ENCODE assay signal across 10 mouse cellular contexts in genomic region chr9:32010953-32011770, GRCm38 (mm10).
A peak's percentile ranks its signal among the peaks of the same experiment; 100 is the strongest.
DNase-seq lines count a peak whose midpoint lies in the region.
"Had no signal": no experiment of that assay in that cellular context is flagged by ENCODE, and none has a peak within 500 bp of the region (broad histone marks: within the 10 kb centered on the region; RNA-seq: fewer than 3 reads in every experiment).

No protein-coding gene starts in this region.

- H3K4me1 ChIP-seq in forebrain, embryonic 10.5 days, result peaks cover 8% of the 10 kb centered on the region; the same call in 1 of the 2 replicates

- peak; percentile 26 for DNase-seq in heart, postnatal 25 days (ENCODE audit: low spot score)
- DNase-seq in heart, postnatal 10 days, result no peak
- peak; percentile 87 for DNase-seq in adipocyte (ENCODE audit: low spot score)
- DNase-seq in kidney, adult 18-20 months, result peak; percentile 54
- peak; percentile 56 for DNase-seq in lung, postnatal 10 days
- DNase-seq in layer of hippocampus, postnatal 36 days, result no peak
- no peak for DNase-seq in right cerebral cortex, postnatal 4 days
- no peak for DNase-seq in forebrain, embryonic 10.5 days (ENCODE audit: extremely low spot score, low spot score)

- intact Hi-C loops in heart, postnatal 25 days (cut with DNase I), result no loop called here
- intact Hi-C loops in heart, postnatal 10 days (cut with DNase I), result no loop called here

- no peaks in the 10 kb centered on the region for H3K27me3 ChIP-seq in forebrain, embryonic 10.5 days (ENCODE audit: poor library complexity, severe bottlenecking)
- H3K27me3 ChIP-seq: CH12.LX had no signal

- H3K36me3 ChIP-seq in forebrain, embryonic 10.5 days (replicated peaks), result no peaks in the 10 kb centered on the region

- no peak overlapping the region for H3K4me3 ChIP-seq in forebrain, embryonic 10.5 days
- H3K4me3 ChIP-seq: erythroblast, embryonic 14.5 days had no signal

- no peak overlapping the region for H3K27ac ChIP-seq in forebrain, embryonic 10.5 days

- H3K9me3 ChIP-seq in forebrain, embryonic 10.5 days, result no peaks in the 10 kb centered on the region

- 58% methylated on average over 11 of the region's 11 CpGs for WGBS in forebrain, embryonic 10.5 days

Comparison
In these comparisons a context has a peak if more than half of its experiments do, and no peak if none do; other contexts are left out.
1. DNase-seq: peak in heart, postnatal 25 days (single experiment), adipocyte (single experiment), kidney, adult 18-20 months (single experiment) and lung, postnatal 10 days (single experiment); none in heart, postnatal 10 days (0 of 2), layer of hippocampus, postnatal 36 days (0 of 2), right cerebral cortex, postnatal 4 days (single experiment) and forebrain, embryonic 10.5 days (single experiment).